Mouse (Mus musculus) thymus, adult 2 months (tissue): Measurements from ENCODE around the gene Farp1.

Experiments
- CTCF ChIP-seq: fragments of 200-500 bp; IDR thresholded peaks from 2 replicates; pipeline ENCODE4 v1.5.1; 2012; ENCODE audit warnings: mild to moderate bottlenecking, control low read depth, low read length, moderate library complexity, borderline replicate concordance; ENCODE audit not compliant: control insufficient read depth, poor library complexity, insufficient read depth; ENCODE audit errors: extremely low read depth
- POLR2A ChIP-seq: fragments of 200-500 bp; IDR thresholded peaks from 2 replicates; pipeline ENCODE4 v1.6.1; 2012; ENCODE audit warnings: mild to moderate bottlenecking, low read length, control low read depth, moderate library complexity; ENCODE audit not compliant: control insufficient read depth, poor library complexity, insufficient read depth; ENCODE audit errors: extremely low read depth

GRCm38 (mm10) chr14:121192394-121192793, 157.4 kb downstream of the Farp1 start:
- no peak for TF ChIP-seq POLR2A
- TF ChIP-seq CTCF = no peak
